Mouse (Mus musculus): Measurements from ENCODE around the gene Pafah2. TPM values are rescaled to one million over a fixed set of nuclear protein-coding genes. Genes with fewer than 3 reads are reported as not detected.

The Pafah2 gene
- polyA plus RNA-seq, 1 experiment from 2014 or later = 9.0 TPM

GRCm38 (mm10) chr4:134400206-134400605, 4.1 kb downstream of the Pafah2 start:
- H3K9me3 ChIP-seq = no peaks in the 10 kb centered on the region
- WGBS = 47% methylated on average over 5 of the region's 5 CpGs
- no peak overlapping the region for H3K9ac ChIP-seq
- ATAC-seq (ENCODE audit: extremely low read depth, insufficient number of reproducible peaks, low FRiP score, low TSS enrichment) = no peak
- H3K27ac ChIP-seq (replicated peaks) = no peak overlapping the region
- H3K4me1 ChIP-seq = peaks cover 50% of the 10 kb centered on the region
- no peaks in the 10 kb centered on the region for H3K27me3 ChIP-seq (replicated peaks)
- no peak overlapping the region for H3K4me2 ChIP-seq
- no peak overlapping the region for H3K4me3 ChIP-seq
- no peaks in the 10 kb centered on the region for H3K36me3 ChIP-seq

GRCm38 (mm10) chr4:134401181-134401661, 5.1 kb downstream of the Pafah2 start:
- Histone ChIP-seq H3K36me3 (0 out of 2 replicates have a peak, but pooled peaks cover 8% of the 10 kb centered on the region), H3K4me3 (peak overlapping the region; percentile 50), H3K4me2 (peak overlapping the region; percentile 82), H3K27me3 (replicated peaks) (no peaks in the 10 kb centered on the region), H3K27ac (replicated peaks) (peak overlapping the region; percentile 33), H3K4me1 (peaks cover 50% of the 10 kb centered on the region), H3K9me3 (no peaks in the 10 kb centered on the region), H3K9ac (peak overlapping the region; percentile 76)
- peak; percentile 64 for ATAC-seq (ENCODE audit: extremely low read depth, insufficient number of reproducible peaks, low FRiP score, low TSS enrichment)
- 5% methylated on average over 19 of the region's 19 CpGs for WGBS

GRCm38 (mm10) chr4:134401856-134402570, 5.9 kb downstream of the Pafah2 start:
- H3K9ac ChIP-seq = peak overlapping the region; percentile 76
- H3K27me3 ChIP-seq (replicated peaks) = no peaks in the 10 kb centered on the region

GRCm38 (mm10) chr4:134402571-134403262, 6.6 kb downstream of the Pafah2 start:
- no peaks in the 10 kb centered on the region for H3K27me3 ChIP-seq (replicated peaks)
- no peaks in the 10 kb centered on the region for H3K9me3 ChIP-seq
- H3K4me1 ChIP-seq = peaks cover 46% of the 10 kb centered on the region
- peak overlapping the region; percentile 43 for H3K27ac ChIP-seq (replicated peaks)
- 0 out of 2 replicates have a peak overlapping the region, but pooled peaks have one; percentile 76 for H3K9ac ChIP-seq
- peak overlapping the region; percentile 82 for H3K4me2 ChIP-seq
- ATAC-seq (ENCODE audit: extremely low read depth, insufficient number of reproducible peaks, low FRiP score, low TSS enrichment) = peak; percentile 56; the same call in 1 of the 2 replicates
- no peak overlapping the region for H3K4me3 ChIP-seq
- H3K36me3 ChIP-seq = 0 out of 2 replicates have a peak, but pooled peaks cover 8% of the 10 kb centered on the region
- 39% methylated on average over 16 of the region's 16 CpGs for WGBS

More at GRCm38 (mm10) chr4:134401856-134402570, 5.9 kb downstream of the Pafah2 start:
- peaks cover 48% of the 10 kb centered on the region for H3K4me1 ChIP-seq
- ATAC-seq (ENCODE audit: extremely low read depth, insufficient number of reproducible peaks, low FRiP score, low TSS enrichment) = no peak
- 0 out of 2 replicates have a peak, but pooled peaks cover 8% of the 10 kb centered on the region for H3K36me3 ChIP-seq
- H3K27ac ChIP-seq (replicated peaks) = no peak overlapping the region
- WGBS = 60% methylated on average over 16 of the region's 16 CpGs
- peak overlapping the region; percentile 82 for H3K4me2 ChIP-seq
- peak overlapping the region; percentile 50 for H3K4me3 ChIP-seq
- H3K9me3 ChIP-seq = no peaks in the 10 kb centered on the region

GRCm38 (mm10) chr4:134403721-134404120, 7.6 kb downstream of the Pafah2 start:
- 52% methylated on average over 7 of the region's 7 CpGs for WGBS
- no peak overlapping the region for H3K27ac ChIP-seq (replicated peaks)

GRCm38 (mm10) chr4:134409286-134409685, 13.2 kb downstream of the Pafah2 start:
- H3K4me3 ChIP-seq = no peak overlapping the region
- no peak overlapping the region for H3K9ac ChIP-seq
- 67% methylated on average over 5 of the region's 5 CpGs for WGBS
- H3K27ac ChIP-seq (replicated peaks) = no peak overlapping the region
- peaks cover 45% of the 10 kb centered on the region for H3K36me3 ChIP-seq
- H3K9me3 ChIP-seq = peaks cover 4% of the 10 kb centered on the region; the same call in 1 of the 2 replicates
- ATAC-seq (ENCODE audit: extremely low read depth, insufficient number of reproducible peaks, low FRiP score, low TSS enrichment) = no peak
- H3K27me3 ChIP-seq (replicated peaks) = no peaks in the 10 kb centered on the region
- H3K4me2 ChIP-seq = no peak overlapping the region
- peaks cover 14% of the 10 kb centered on the region for H3K4me1 ChIP-seq

More at GRCm38 (mm10) chr4:134403721-134404120, 7.6 kb downstream of the Pafah2 start:
- H3K4me1 ChIP-seq = peaks cover 47% of the 10 kb centered on the region
- no peaks in the 10 kb centered on the region for H3K27me3 ChIP-seq (replicated peaks)
- H3K9me3 ChIP-seq = no peaks in the 10 kb centered on the region
- no peak overlapping the region for H3K4me3 ChIP-seq
- H3K9ac ChIP-seq = peak overlapping the region; percentile 12; the same call in 1 of the 2 replicates
- H3K4me2 ChIP-seq = no peak overlapping the region
- no peak for ATAC-seq (ENCODE audit: extremely low read depth, insufficient number of reproducible peaks, low FRiP score, low TSS enrichment)
- H3K36me3 ChIP-seq = 0 out of 2 replicates have a peak, but pooled peaks cover 8% of the 10 kb centered on the region

- no peaks in the 10 kb centered on the region for H3K27me3 ChIP-seq (replicated peaks)
- H3K36me3 ChIP-seq = peaks cover 60% of the 10 kb centered on the region
- H3K4me1 ChIP-seq = peaks cover 21% of the 10 kb centered on the region
- H3K4me2 ChIP-seq = peak overlapping the region; percentile 3; the same call in 1 of the 2 replicates
- no peaks in the 10 kb centered on the region for H3K9me3 ChIP-seq
- H3K4me3 ChIP-seq = no peak overlapping the region
- ATAC-seq (ENCODE audit: extremely low read depth, insufficient number of reproducible peaks, low FRiP score, low TSS enrichment) = no peak
- H3K9ac ChIP-seq = peak overlapping the region; percentile 60; the same call in 1 of the 2 replicates
- 54% methylated on average over 17 of the region's 17 CpGs for WGBS
- no peak overlapping the region for H3K27ac ChIP-seq (replicated peaks)
Measured at GRCm38 (mm10) chr4:134416177-134416576, 20.1 kb downstream of the Pafah2 start.

- no peak overlapping the region for H3K4me3 ChIP-seq
Measured at GRCm38 (mm10) chr4:134416602-134417001, 20.5 kb downstream of the Pafah2 start.

GRCm38 (mm10) chr4:134417111-134417510, 21.0 kb downstream of the Pafah2 start:
- ATAC-seq (ENCODE audit: extremely low read depth, insufficient number of reproducible peaks, low FRiP score, low TSS enrichment) = no peak
- Histone ChIP-seq H3K27ac (replicated peaks) (peak overlapping the region; percentile 45; the same call in 1 of the 2 replicates), H3K27me3 (replicated peaks) (no peaks in the 10 kb centered on the region), H3K36me3 (peaks cover 60% of the 10 kb centered on the region), H3K4me2 (no peak overlapping the region), H3K4me1 (peaks cover 21% of the 10 kb centered on the region), H3K9me3 (no peaks in the 10 kb centered on the region), H3K4me3 (no peak overlapping the region), H3K9ac (peak overlapping the region; percentile 60; the same call in 1 of the 2 replicates)
- WGBS = 54% methylated on average over 7 of the region's 7 CpGs

More at GRCm38 (mm10) chr4:134416602-134417001, 20.5 kb downstream of the Pafah2 start:
- 57% methylated on average over 15 of the region's 15 CpGs for WGBS
- H3K27me3 ChIP-seq (replicated peaks) = no peaks in the 10 kb centered on the region
- ATAC-seq (ENCODE audit: extremely low read depth, insufficient number of reproducible peaks, low FRiP score, low TSS enrichment) = no peak
- peak overlapping the region; percentile 60 for H3K9ac ChIP-seq
- H3K4me2 ChIP-seq = peak overlapping the region; percentile 3; the same call in 1 of the 2 replicates
- H3K9me3 ChIP-seq = no peaks in the 10 kb centered on the region
- H3K4me1 ChIP-seq = peaks cover 21% of the 10 kb centered on the region
- H3K27ac ChIP-seq (replicated peaks) = 0 out of 2 replicates have a peak overlapping the region, but pooled peaks have one; percentile 28
- peaks cover 60% of the 10 kb centered on the region for H3K36me3 ChIP-seq

- no peak overlapping the region for H3K27ac ChIP-seq (replicated peaks)
- peaks cover 4% of the 10 kb centered on the region for H3K4me1 ChIP-seq
- H3K36me3 ChIP-seq = peaks cover 82% of the 10 kb centered on the region
- 65% methylated on average over 11 of the region's 11 CpGs for WGBS
- no peak overlapping the region for H3K4me2 ChIP-seq
- H3K4me3 ChIP-seq = no peak overlapping the region
- H3K9me3 ChIP-seq = no peaks in the 10 kb centered on the region
- H3K9ac ChIP-seq = no peak overlapping the region
- no peaks in the 10 kb centered on the region for H3K27me3 ChIP-seq (replicated peaks)
- no peak for ATAC-seq (ENCODE audit: extremely low read depth, insufficient number of reproducible peaks, low FRiP score, low TSS enrichment)
Measured at GRCm38 (mm10) chr4:134421971-134422370, 25.9 kb downstream of the Pafah2 start.

- peaks cover 69% of the 10 kb centered on the region for H3K36me3 ChIP-seq
- no peak overlapping the region for H3K4me2 ChIP-seq
- H3K4me3 ChIP-seq = no peak overlapping the region
- no peaks in the 10 kb centered on the region for H3K4me1 ChIP-seq
- ATAC-seq (ENCODE audit: extremely low read depth, insufficient number of reproducible peaks, low FRiP score, low TSS enrichment) = no peak
- no peak overlapping the region for H3K27ac ChIP-seq (replicated peaks)
- H3K27me3 ChIP-seq (replicated peaks) = no peaks in the 10 kb centered on the region
- no peaks in the 10 kb centered on the region for H3K9me3 ChIP-seq
- WGBS = 82% methylated on average over 7 of the region's 7 CpGs
- no peak overlapping the region for H3K9ac ChIP-seq
Measured at GRCm38 (mm10) chr4:134423949-134424348, 27.8 kb downstream of the Pafah2 start.

All from heart, embryonic 13.5 days (tissue).